Mouse (Mus musculus): ENCODE measurements around the gene Exoc6b. TPM values are rescaled to one million over a fixed set of nuclear protein-coding genes. Genes with fewer than 3 reads are reported as not detected.

Exoc6b gene
- polyA plus RNA-seq, 1 experiment from 2014 or later = 27.6 TPM

- no peak overlapping the region for H3K27ac ChIP-seq (ENCODE audit: low read depth)
- ATAC-seq (replicated peaks; ENCODE audit: low FRiP score, low TSS enrichment, low read depth) = no peak
- WGBS = 75% methylated on average over 2 of the region's 2 CpGs
Observed at GRCm38 (mm10) chr6:84806132-84806730, 263.1 kb downstream of the Exoc6b start.

GRCm38 (mm10) chr6:84798736-84799135, 270.6 kb downstream of the Exoc6b start:
- DNase-seq (ENCODE audit: low spot score) (no peak), ATAC-seq (replicated peaks; ENCODE audit: low FRiP score, low TSS enrichment, low read depth) (no peak)
- 86% methylated on average over 3 of the region's 3 CpGs for WGBS
- H3K4me1 ChIP-seq (replicated peaks; ENCODE audit: control insufficient read depth, insufficient read depth, low read length) = peaks cover 12% of the 10 kb centered on the region
- no peak overlapping the region for H3K27ac ChIP-seq (ENCODE audit: low read depth)
- H3K4me3 ChIP-seq (ENCODE audit: low read depth, low read length) = no peak overlapping the region
- no peaks in the 10 kb centered on the region for H3K27me3 ChIP-seq (replicated peaks; ENCODE audit: control insufficient read depth, insufficient read depth, low read length)
- H3K4me2 ChIP-seq (ENCODE audit: low read length) = no peak overlapping the region
- H3K9me3 ChIP-seq (ENCODE audit: control insufficient read depth, low read length) = no peaks in the 10 kb centered on the region
- H3K36me3 ChIP-seq (ENCODE audit: control insufficient read depth, insufficient read depth, low read length) = no peaks in the 10 kb centered on the region
- H3K9ac ChIP-seq (ENCODE audit: low read length) = no peak overlapping the region

More at GRCm38 (mm10) chr6:84806132-84806730, 263.1 kb downstream of the Exoc6b start:
- H3K4me3 ChIP-seq (ENCODE audit: low read depth, low read length) = no peak overlapping the region
- no peaks in the 10 kb centered on the region for H3K36me3 ChIP-seq (ENCODE audit: control insufficient read depth, insufficient read depth, low read length)
- no peaks in the 10 kb centered on the region for H3K27me3 ChIP-seq (replicated peaks; ENCODE audit: control insufficient read depth, insufficient read depth, low read length)
- no peaks in the 10 kb centered on the region for H3K4me1 ChIP-seq (replicated peaks; ENCODE audit: control insufficient read depth, insufficient read depth, low read length)
- H3K9me3 ChIP-seq (ENCODE audit: control insufficient read depth, low read length) = no peaks in the 10 kb centered on the region
- H3K4me2 ChIP-seq (ENCODE audit: low read length) = no peak overlapping the region
- H3K9ac ChIP-seq (ENCODE audit: low read length) = no peak overlapping the region
- no peak for DNase-seq (ENCODE audit: low spot score)

GRCm38 (mm10) chr6:84783994-84784393, 285.3 kb downstream of the Exoc6b start:
- Histone ChIP-seq H3K9me3 (ENCODE audit: control insufficient read depth, low read length) (no peaks in the 10 kb centered on the region), H3K4me2 (ENCODE audit: low read length) (no peak overlapping the region), H3K9ac (ENCODE audit: low read length) (no peak overlapping the region), H3K27ac (ENCODE audit: low read depth) (no peak overlapping the region), H3K36me3 (ENCODE audit: control insufficient read depth, insufficient read depth, low read length) (no peaks in the 10 kb centered on the region), H3K4me3 (ENCODE audit: low read depth, low read length) (no peak overlapping the region), H3K4me1 (replicated peaks; ENCODE audit: control insufficient read depth, insufficient read depth, low read length) (no peaks in the 10 kb centered on the region), H3K27me3 (replicated peaks; ENCODE audit: control insufficient read depth, insufficient read depth, low read length) (no peaks in the 10 kb centered on the region)
- WGBS = 61% methylated on average over 2 of the region's 2 CpGs
- ATAC-seq (replicated peaks; ENCODE audit: low FRiP score, low TSS enrichment, low read depth) (no peak), DNase-seq (ENCODE audit: low spot score) (no peak)

GRCm38 (mm10) chr6:84779987-84780386, 289.3 kb downstream of the Exoc6b start:
- no peaks in the 10 kb centered on the region for H3K36me3 ChIP-seq (ENCODE audit: control insufficient read depth, insufficient read depth, low read length)
- no peak for ATAC-seq (replicated peaks; ENCODE audit: low FRiP score, low TSS enrichment, low read depth)
- H3K27me3 ChIP-seq (replicated peaks; ENCODE audit: control insufficient read depth, insufficient read depth, low read length) = no peaks in the 10 kb centered on the region
- WGBS = 43% methylated on average over 5 of the region's 5 CpGs
- H3K9me3 ChIP-seq (ENCODE audit: control insufficient read depth, low read length) = no peaks in the 10 kb centered on the region
- DNase-seq (ENCODE audit: low spot score) = no peak
- H3K4me1 ChIP-seq (replicated peaks; ENCODE audit: control insufficient read depth, insufficient read depth, low read length) = peaks cover 8% of the 10 kb centered on the region; the same call in 1 of the 2 replicates
- H3K27ac ChIP-seq (ENCODE audit: low read depth) = no peak overlapping the region
- no peak overlapping the region for H3K4me2 ChIP-seq (ENCODE audit: low read length)
- H3K4me3 ChIP-seq (ENCODE audit: low read depth, low read length) = no peak overlapping the region
- no peak overlapping the region for H3K9ac ChIP-seq (ENCODE audit: low read length)

- H3K36me3 ChIP-seq (ENCODE audit: control insufficient read depth, insufficient read depth, low read length) = no peaks in the 10 kb centered on the region
- peaks cover 8% of the 10 kb centered on the region; the same call in 1 of the 2 replicates for H3K4me1 ChIP-seq (replicated peaks; ENCODE audit: control insufficient read depth, insufficient read depth, low read length)
- H3K4me3 ChIP-seq (ENCODE audit: low read depth, low read length) = no peak overlapping the region
- ATAC-seq (replicated peaks; ENCODE audit: low FRiP score, low TSS enrichment, low read depth) (no peak), DNase-seq (ENCODE audit: low spot score) (no peak)
- WGBS = 54% methylated on average over 5 of the region's 5 CpGs
- H3K27ac ChIP-seq (ENCODE audit: low read depth) = no peak overlapping the region
- H3K27me3 ChIP-seq (replicated peaks; ENCODE audit: control insufficient read depth, insufficient read depth, low read length) = no peaks in the 10 kb centered on the region
- H3K9ac ChIP-seq (ENCODE audit: low read length) = no peak overlapping the region
- no peak overlapping the region for H3K4me2 ChIP-seq (ENCODE audit: low read length)
- H3K9me3 ChIP-seq (ENCODE audit: control insufficient read depth, low read length) = no peaks in the 10 kb centered on the region
Observed at GRCm38 (mm10) chr6:84778970-84779369, 290.3 kb downstream of the Exoc6b start.

GRCm38 (mm10) chr6:84775908-84776307, 293.4 kb downstream of the Exoc6b start:
- no peak for ATAC-seq (replicated peaks; ENCODE audit: low FRiP score, low TSS enrichment, low read depth)
- WGBS = 32% methylated on average over 1 of the region's 1 CpGs

GRCm38 (mm10) chr6:84755266-84755665, 314.0 kb downstream of the Exoc6b start:
- DNase-seq (ENCODE audit: low spot score) (no peak), ATAC-seq (replicated peaks; ENCODE audit: low FRiP score, low TSS enrichment, low read depth) (no peak)
- no peak overlapping the region for H3K4me2 ChIP-seq (ENCODE audit: low read length)
- H3K9ac ChIP-seq (ENCODE audit: low read length) = no peak overlapping the region
- 73% methylated on average over 3 of the region's 3 CpGs for WGBS
- H3K27me3 ChIP-seq (replicated peaks; ENCODE audit: control insufficient read depth, insufficient read depth, low read length) = no peaks in the 10 kb centered on the region
- H3K27ac ChIP-seq (ENCODE audit: low read depth) = no peak overlapping the region
- H3K4me3 ChIP-seq (ENCODE audit: low read depth, low read length) = no peak overlapping the region
- no peaks in the 10 kb centered on the region for H3K9me3 ChIP-seq (ENCODE audit: control insufficient read depth, low read length)
- H3K36me3 ChIP-seq (ENCODE audit: control insufficient read depth, insufficient read depth, low read length) = no peaks in the 10 kb centered on the region
- H3K4me1 ChIP-seq (replicated peaks; ENCODE audit: control insufficient read depth, insufficient read depth, low read length) = no peaks in the 10 kb centered on the region

More at GRCm38 (mm10) chr6:84775908-84776307, 293.4 kb downstream of the Exoc6b start:
- no peak for DNase-seq (ENCODE audit: low spot score)
- no peaks in the 10 kb centered on the region for H3K9me3 ChIP-seq (ENCODE audit: control insufficient read depth, low read length)
- no peak overlapping the region for H3K27ac ChIP-seq (ENCODE audit: low read depth)
- H3K4me2 ChIP-seq (ENCODE audit: low read length) = no peak overlapping the region
- H3K36me3 ChIP-seq (ENCODE audit: control insufficient read depth, insufficient read depth, low read length) = no peaks in the 10 kb centered on the region
- H3K4me1 ChIP-seq (replicated peaks; ENCODE audit: control insufficient read depth, insufficient read depth, low read length) = peaks cover 8% of the 10 kb centered on the region; the same call in 1 of the 2 replicates
- H3K4me3 ChIP-seq (ENCODE audit: low read depth, low read length) = no peak overlapping the region
- H3K27me3 ChIP-seq (replicated peaks; ENCODE audit: control insufficient read depth, insufficient read depth, low read length) = no peaks in the 10 kb centered on the region
- H3K9ac ChIP-seq (ENCODE audit: low read length) = no peak overlapping the region

- Histone ChIP-seq H3K9ac (ENCODE audit: low read length) (no peak overlapping the region), H3K4me2 (ENCODE audit: low read length) (no peak overlapping the region), H3K9me3 (ENCODE audit: control insufficient read depth, low read length) (no peaks in the 10 kb centered on the region), H3K4me1 (replicated peaks; ENCODE audit: control insufficient read depth, insufficient read depth, low read length) (no peaks in the 10 kb centered on the region), H3K27ac (ENCODE audit: low read depth) (no peak overlapping the region), H3K4me3 (ENCODE audit: low read depth, low read length) (no peak overlapping the region), H3K36me3 (ENCODE audit: control insufficient read depth, insufficient read depth, low read length) (no peaks in the 10 kb centered on the region), H3K27me3 (replicated peaks; ENCODE audit: control insufficient read depth, insufficient read depth, low read length) (no peaks in the 10 kb centered on the region)
- no peak for ATAC-seq (replicated peaks; ENCODE audit: low FRiP score, low TSS enrichment, low read depth)
- no peak for DNase-seq (ENCODE audit: low spot score)
Observed at GRCm38 (mm10) chr6:84752806-84753420, 316.4 kb downstream of the Exoc6b start.

GRCm38 (mm10) chr6:84751409-84751808, 317.9 kb downstream of the Exoc6b start:
- Histone ChIP-seq H3K9me3 (ENCODE audit: control insufficient read depth, low read length) (no peaks in the 10 kb centered on the region), H3K4me1 (replicated peaks; ENCODE audit: control insufficient read depth, insufficient read depth, low read length) (no peaks in the 10 kb centered on the region), H3K4me3 (ENCODE audit: low read depth, low read length) (no peak overlapping the region), H3K4me2 (ENCODE audit: low read length) (no peak overlapping the region), H3K36me3 (ENCODE audit: control insufficient read depth, insufficient read depth, low read length) (no peaks in the 10 kb centered on the region), H3K27me3 (replicated peaks; ENCODE audit: control insufficient read depth, insufficient read depth, low read length) (no peaks in the 10 kb centered on the region), H3K27ac (ENCODE audit: low read depth) (no peak overlapping the region), H3K9ac (ENCODE audit: low read length) (no peak overlapping the region)
- DNase-seq (ENCODE audit: low spot score) (no peak), ATAC-seq (replicated peaks; ENCODE audit: low FRiP score, low TSS enrichment, low read depth) (no peak)
- 88% methylated on average over 2 of the region's 2 CpGs for WGBS

All from intestine, embryonic 14.5 days (tissue).